Mouse (Mus musculus) intestine, embryonic 16.5 days (tissue): ENCODE measurements around the gene Pop7. TPM values are rescaled to one million over a fixed set of nuclear protein-coding genes. Genes with fewer than 3 reads are reported as not detected.

Experiments used
- microRNA-seq: library from miRNA; unstranded; fragments of <30 nt; microRNA quantifications from one replicate; pipeline ENCODE4, GENCODE M21; 2016
- polyA plus RNA-seq: library from polyadenylated mRNA; unstranded; fragments of >200 nt; fragmentation: Nextera tagmentation; extraction: Ambion mirVana; gene quantifications from 2 replicates; pipeline ENCODE4 v1.2.1, GENCODE M21; 2015

The Pop7 gene
- polyA plus RNA-seq, 1 experiment from 2014 or later: 62.1 TPM

Small RNAs within 50 kb of the gene (microRNA-seq; reads per million reads assigned to microRNA genes)
- 0.91 reads per million for gene Mir6418

Other genes with a start within 250 kb of the Pop7 start
- gene Ache, start 215.0 kb downstream of the Pop7 start, polyA plus RNA-seq: 9.0 and 9.3 TPM in 2 replicates
- gene Ufsp1, start 207.9 kb downstream of the Pop7 start, polyA plus RNA-seq: 9.5 and 10.7 TPM in 2 replicates
- gene Srrt, start 194.8 kb downstream of the Pop7 start, polyA plus RNA-seq: 106 and 113 TPM in 2 replicates
- 61.2 and 68.0 TPM in 2 replicates for gene Trip6, start 188.1 kb downstream of the Pop7 start, polyA plus RNA-seq
- gene Slc12a9, start 168.9 kb downstream of the Pop7 start, polyA plus RNA-seq: 14.7 and 15.7 TPM in 2 replicates
- gene Ephb4, start 152.4 kb downstream of the Pop7 start, polyA plus RNA-seq: 29.9 and 31.2 TPM in 2 replicates
- 0.89 and 0.92 TPM in 2 replicates for gene Zan, start 25.5 kb downstream of the Pop7 start, polyA plus RNA-seq
- gene Gigyf1, start 16.0 kb upstream of the Pop7 start, polyA plus RNA-seq: 7.4 and 7.8 TPM in 2 replicates
- 0.20 and 0.40 TPM in 2 replicates for gene Epo, start 30.7 kb upstream of the Pop7 start, polyA plus RNA-seq
- gene Gnb2, start 31.0 kb upstream of the Pop7 start, polyA plus RNA-seq: 354 and 363 TPM in 2 replicates
- gene Actl6b, start 51.0 kb upstream of the Pop7 start, polyA plus RNA-seq: 4.4 TPM in 2 replicates
- 1.1 and 1.3 TPM in 2 replicates for gene Tfr2, start 67.3 kb upstream of the Pop7 start, polyA plus RNA-seq
- 25.2 and 28.1 TPM in 2 replicates for gene Mospd3, start 98.5 kb upstream of the Pop7 start, polyA plus RNA-seq
- 115 and 127 TPM in 2 replicates for gene Pcolce, start 111.3 kb upstream of the Pop7 start, polyA plus RNA-seq
- gene Fbxo24, start 126.5 kb upstream of the Pop7 start, polyA plus RNA-seq: 0.26 and 0.37 TPM in 2 replicates
- 34.5 and 37.8 TPM in 2 replicates for gene Lrch4, start 126.6 kb upstream of the Pop7 start, polyA plus RNA-seq
- 10.8 and 12.2 TPM in 2 replicates for gene Gm20605, start 126.7 kb upstream of the Pop7 start, polyA plus RNA-seq
- 6.4 and 8.1 TPM in 2 replicates for gene Sap25, start 138.8 kb upstream of the Pop7 start, polyA plus RNA-seq
- gene Irs3, start 143.2 kb upstream of the Pop7 start, polyA plus RNA-seq: 0.23 and 0.27 TPM in 2 replicates
- gene Agfg2, start 182.2 kb upstream of the Pop7 start, polyA plus RNA-seq: 18.6 and 19.8 TPM in 2 replicates
- 2.2 and 2.3 TPM in 2 replicates for gene Nyap1, start 239.1 kb upstream of the Pop7 start, polyA plus RNA-seq
- gene Tsc22d4, start 243.2 kb upstream of the Pop7 start, polyA plus RNA-seq: 116 and 122 TPM in 2 replicates